Mouse (Mus musculus) ZHBTc4 (cell line): ENCODE measurements around the gene Fkbp10.

Source experiments
- DNase-seq: peaks from one replicate; pipeline ENCODE4 v3.0.0-alpha.2; 2011; ENCODE audit warnings: low read depth, low spot score

Fkbp10 gene

DNA sequence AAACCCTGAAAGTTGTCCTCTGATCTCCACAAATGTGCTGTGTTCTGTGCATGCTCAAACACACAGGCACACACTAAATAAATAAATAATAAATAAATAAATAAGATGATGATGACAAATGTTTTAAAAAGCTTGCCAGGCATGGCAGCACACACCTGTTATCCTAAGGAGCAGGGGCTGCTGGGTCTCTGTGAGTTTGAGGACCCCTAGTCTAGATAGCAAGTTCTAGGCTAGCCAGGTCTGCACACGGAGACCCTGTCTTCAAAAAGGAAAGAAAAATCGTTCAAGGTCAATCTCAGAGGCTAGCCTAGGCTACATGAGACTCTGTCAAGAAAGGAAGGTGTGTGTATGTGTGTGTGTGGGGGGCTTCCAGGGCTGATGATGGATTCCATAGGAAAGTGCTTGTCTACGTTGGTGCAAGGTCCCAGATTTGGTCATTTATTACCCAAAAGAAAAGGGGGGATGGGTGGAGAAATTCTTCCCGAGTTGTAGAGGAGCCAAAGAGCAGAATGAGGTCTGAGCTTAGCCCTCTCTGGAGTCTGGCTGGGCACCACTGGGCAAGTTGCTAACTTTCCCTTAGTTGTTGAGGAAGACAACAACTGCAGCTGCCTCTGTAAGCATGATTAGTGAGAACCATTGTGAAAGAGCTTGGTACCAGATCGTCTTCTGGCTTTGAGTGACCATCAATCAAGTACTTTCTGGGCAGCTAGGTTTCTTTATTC, 21.0 kb upstream of the Fkbp10 start:
- no peak for DNase-seq

DNA sequence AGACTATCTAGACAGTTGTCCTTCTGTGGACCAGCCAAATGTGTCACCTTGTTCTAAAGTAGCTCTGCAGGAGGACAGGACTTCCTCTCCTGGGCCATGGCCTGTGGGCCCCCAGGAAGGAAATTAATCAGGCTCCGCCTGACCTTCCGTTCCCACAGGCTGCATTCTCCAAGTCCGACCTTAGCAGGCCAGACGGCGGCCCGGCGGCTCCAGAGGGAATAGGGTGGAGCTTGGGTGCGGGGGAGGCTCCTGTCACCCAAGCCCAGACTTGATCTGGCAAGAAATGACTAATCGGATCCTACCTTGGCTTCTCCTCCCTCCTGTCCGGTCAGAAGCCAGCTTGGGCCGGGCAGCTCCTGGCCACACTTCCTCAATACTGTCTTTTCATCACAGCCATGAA, 20.3 kb upstream of the Fkbp10 start:
- DNase-seq: peak; percentile 78

DNA sequence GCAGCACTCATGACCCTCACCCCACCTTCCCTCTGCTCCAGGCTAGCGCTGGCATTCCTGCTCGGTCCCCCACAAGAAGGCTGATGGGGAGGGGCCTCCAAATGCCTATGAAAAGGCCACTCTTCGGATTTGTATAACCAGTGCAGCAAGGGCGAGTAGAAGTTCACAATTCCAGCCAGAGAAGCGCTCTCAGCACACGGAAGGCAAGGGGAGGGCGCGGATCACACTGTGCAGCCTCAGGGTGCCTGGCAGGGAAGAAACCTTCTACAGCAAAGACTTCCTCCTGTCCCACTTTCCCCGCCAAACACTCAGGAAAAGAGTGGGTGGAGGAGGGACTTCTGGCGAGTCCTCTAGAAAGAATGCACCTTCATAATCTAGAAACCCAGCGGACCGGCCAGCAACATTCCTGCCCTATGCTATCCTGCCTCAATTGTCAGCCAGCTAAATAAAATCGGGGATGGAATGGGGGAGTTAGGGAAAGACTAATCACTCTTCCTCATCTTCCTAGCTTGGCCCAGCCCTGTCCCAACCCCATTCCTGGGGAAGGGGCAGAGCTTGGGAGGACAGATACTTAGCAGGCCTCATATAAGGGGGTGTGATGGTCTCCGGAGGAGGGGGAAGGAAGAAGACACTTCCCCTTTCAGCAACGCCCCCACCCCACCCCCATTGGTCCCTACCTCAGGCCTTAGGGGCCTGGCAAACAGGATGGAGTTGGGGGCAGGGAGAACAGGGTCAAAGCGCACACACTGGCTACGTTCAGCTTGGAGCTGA, 19.5 kb upstream of the Fkbp10 start:
- DNase-seq: peak; percentile 78

DNA sequence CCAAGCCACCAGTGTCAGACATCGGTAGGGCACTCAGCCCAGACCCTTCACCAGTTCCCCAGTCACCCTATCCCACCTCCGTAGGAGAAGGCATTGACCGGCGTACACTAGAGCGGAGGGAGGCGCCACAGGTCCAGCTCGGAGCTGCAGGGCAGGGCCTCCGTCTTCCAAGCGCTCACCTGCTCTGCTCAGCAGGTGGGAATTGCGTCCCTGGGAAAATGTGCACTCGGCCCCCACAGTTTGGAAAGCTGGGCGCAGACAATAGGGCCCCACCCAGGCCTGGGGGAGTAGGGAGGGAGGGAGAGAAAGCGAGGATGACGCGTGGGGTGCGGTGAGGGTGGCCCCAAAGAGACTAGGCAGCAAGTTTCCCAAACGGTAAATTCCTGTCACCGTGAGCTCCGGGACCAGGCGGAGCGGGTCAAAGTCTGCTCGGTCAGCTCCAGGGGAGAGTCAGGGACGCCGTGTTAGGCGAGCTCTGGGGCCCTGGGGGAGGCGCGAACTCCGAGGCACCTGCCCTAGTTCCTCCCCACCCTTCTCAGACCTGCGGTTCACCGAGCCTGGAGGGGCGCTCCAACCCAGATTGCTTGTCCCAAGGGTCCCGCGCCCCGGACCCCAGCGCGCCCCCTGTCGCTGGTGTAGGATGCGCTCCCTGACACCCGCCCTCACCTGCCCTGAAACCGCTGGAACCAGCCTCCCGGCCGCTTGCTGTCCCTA, 18.5 kb upstream of the Fkbp10 start:
- peak; percentile 58 for DNase-seq

DNA sequence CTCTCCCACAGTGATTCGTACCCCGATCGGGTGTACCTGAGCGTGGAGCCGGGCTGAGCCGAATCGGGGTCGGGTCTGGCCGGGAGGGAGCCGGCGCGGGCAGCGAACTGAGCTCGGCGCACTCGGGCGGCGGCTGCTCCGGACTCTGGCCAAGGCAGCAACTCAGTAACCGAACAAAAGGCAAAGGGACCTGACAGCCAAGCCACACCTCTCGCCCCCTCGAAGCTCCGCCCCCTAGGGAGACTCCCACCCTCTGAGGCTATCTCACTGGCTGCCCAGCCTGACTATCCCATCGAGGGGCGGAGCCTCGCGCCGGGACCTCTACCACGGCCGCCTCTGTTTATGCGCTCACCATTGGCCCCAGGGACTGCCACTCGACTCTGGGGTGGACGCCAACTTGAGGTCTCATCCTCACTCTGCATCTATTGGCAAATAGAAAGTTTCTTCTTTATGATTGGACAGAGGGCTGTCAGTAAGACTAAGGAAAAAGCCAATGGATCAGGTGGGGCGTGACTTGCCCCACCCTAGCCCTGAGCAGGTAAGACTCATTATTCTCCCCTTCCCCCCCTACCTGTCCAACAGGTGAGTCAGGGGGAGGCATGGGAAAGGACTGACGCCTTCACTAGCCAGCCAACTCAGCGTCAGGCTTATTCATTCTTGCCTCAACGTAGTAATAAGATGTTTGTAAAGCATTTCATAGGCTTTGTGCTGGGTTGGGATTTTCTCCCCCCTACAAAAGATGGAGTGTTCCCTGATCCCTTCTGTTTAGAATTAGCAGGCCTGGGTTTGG, 17.7 kb upstream of the Fkbp10 start, which contains the start of gene Jup:
Gene Jup (minus strand): TSS at position 164 of the 790 bp plus-strand sequence.
- peak; percentile 100 for DNase-seq

DNA sequence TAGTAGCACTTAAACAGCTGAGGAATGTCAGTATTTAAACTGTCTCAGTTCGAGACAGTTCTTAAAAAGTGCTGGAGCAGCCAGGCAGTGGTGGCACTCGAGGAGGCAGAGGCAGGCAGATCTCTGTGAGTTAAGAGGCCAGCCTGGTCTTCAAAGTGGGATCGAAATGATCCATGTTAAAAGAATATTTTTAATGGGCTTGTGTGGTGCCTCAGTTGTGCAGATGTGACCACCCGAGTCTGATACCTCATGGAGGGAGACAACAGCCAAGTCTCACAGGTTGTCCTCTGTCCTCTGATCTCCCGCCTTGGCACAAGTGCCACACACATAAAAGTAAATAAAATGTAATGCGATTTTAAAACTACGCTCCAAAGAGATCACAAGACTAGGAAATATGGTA, 17.0 kb upstream of the Fkbp10 start:
- no peak for DNase-seq

DNA sequence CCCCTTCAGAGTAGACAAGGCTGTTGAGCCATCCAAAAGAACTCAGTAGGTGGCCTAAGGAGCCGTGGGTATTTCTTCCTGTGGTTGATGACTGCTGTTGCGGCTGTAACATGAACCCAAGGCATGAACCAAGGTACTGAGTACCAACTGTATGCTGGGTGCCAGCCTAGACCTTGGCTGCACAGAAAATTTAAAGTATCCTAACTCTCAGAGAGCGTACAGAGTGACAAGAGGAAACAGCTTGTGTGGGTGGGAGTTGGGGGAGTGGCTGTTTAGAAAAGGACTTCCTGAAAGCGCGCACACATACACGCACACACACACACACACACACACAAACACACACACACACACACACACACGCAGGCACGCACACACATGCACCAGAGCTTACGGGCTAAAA, 16.2 kb upstream of the Fkbp10 start:
- peak; percentile 37 for DNase-seq

DNA sequence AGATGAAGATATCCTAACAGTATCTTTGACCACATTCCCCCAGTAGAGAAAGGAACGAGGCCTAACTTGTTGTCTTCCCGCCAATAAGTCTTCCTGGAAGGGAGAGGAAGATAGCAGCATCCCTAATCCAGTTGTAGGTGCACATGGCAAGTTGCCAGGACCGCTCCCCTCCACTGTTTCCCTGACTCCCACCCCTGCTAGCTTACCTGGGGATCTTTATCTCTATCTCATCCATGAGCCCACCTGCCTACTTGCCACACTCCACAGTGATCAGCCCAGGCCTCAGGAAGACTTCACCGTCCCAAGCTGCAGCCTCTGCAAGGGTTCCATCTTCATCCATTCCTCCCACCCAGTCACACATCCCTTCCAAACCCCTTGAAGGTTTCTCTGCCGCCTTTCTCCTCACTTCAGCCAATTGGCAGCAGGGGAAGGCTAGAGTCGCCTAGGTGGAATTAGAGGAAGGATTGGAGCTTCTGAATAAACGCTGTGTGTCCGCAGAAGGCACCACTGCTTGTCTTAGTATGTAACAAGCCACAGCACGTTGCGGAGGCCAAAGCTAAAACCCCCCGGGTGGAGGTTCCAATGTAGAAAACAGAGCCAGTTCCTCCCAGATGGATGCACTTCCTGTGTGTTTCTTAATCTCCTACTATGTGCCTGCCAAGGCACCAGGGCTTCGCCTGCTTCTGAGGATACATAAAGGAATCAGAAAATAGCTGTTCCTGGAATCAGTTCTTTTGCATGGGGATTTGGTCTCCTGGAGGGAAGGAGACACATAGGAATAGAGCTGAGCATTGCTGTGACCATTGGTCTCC, 15.6 kb upstream of the Fkbp10 start:
- DNase-seq: no peak

DNA sequence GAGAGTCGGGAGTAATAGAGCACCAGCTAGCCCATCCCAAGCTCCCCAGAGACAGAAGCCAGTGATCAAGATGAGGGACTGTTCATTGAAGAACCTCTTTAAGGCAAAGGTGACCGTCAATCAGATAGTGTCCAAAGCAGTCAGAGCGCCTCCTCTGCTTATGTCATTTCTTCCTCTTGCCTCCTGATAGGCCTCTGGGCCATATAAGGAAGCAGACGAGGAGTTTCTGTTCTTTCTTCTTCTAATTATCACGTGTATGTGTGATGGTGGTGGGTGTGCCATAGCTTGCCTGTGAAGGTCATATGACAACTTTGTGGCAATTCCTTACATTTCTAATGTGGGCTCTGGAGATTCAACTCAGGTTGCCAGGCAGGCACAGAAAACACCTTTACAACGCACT, 14.7 kb upstream of the Fkbp10 start:
- DNase-seq: no peak

DNA sequence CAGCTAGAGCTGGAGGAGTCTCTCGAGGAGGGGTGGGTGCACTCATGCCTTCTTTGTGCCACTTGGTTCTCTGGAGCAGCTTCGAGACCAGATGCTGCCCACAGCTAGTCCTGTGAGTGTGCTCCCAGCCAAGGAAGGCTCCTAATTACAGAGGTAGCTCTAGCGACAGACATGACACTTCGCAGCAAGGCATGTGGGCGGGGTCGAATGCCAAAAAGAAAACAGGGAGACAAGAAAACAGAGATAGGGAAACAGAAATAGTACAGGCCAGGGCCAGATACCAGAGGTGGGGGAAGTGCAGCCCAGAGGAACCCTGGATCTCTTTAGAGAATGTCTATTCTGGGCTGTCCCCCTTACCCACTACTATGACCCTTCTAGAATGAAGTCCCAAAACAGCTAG, 13.3 kb upstream of the Fkbp10 start:
- no peak for DNase-seq

DNA sequence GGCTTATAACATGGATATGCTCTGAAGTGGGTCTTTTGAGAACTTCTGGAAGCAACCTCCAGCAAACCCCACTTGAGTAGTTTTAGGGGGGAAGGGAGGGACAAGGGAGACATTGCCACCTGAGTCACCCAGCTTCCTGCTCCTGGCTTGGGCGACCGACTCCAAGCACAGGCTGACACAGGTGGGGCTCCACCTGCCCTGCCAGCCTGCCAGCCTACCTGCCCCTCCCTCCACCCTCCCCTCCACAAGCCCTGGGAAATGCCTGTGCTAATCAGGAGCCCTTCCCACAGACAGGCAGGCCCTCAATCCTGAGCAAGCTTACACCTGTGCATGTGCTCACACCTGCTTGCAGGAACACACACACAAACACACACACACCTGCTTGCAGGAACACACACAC, 12.8 kb upstream of the Fkbp10 start:
- no peak for DNase-seq

DNA sequence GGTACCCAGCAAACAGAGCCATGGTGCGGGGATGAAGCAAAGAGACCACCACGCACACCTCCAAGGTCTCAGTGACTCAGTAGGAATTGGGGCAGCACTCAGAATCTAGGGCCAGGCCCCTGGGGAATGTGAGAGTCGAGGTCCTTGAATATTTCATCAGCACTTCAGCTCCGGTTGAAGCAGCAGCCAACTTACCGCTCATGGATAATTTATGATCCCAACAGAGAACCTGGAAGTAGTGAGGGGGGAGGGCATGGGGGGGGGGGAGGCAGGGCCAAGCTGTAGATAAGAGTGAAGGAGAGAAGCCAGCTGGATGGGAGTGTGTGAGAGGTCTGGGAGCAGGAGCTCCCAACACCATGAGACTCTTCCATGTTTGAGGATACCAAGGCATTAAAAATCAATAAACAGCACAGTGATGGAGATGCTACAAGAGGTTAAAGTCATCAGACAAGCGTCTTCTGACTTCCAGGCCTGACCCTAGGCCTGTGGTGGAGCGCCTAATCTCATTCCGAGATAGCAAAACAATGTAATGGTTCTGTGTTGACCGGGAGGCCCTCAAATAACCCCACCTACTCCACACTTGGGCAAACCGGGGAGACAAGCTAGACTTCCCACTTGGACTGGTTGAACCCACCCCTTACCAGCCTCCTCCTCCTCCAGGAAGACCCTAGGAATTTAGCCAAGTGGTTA, 11.9 kb upstream of the Fkbp10 start:
- DNase-seq: no peak

DNA sequence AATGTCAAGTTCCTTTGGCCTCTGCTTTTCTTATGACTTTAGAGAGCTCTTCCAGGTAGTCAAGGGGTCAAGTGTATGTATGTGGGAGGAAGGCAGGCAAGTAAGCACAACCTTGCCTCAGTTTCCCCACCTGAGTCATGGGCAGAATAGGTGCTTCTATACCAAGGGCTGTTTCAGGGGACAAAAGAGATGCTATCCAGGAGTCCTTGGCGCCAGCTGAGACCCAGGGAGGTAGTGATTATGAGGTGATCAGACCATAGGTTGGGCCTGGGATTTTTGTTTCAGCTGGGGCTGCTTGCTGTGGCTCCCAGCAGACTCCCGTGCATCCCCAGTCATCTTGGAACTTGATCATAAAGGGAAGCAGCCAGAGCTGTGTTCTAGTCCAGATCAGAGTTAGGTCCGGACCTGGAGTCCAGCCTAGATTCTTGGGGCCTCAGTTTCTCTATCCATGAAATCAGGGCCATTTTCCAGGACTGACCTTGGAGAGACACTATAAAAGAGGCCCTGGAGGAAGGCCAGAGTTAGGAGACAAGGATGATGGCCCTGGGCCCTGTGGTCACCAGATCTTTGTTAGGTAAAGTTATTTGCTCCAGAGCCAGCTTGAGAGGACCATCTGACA, 10.9 kb upstream of the Fkbp10 start:
- no peak for DNase-seq

DNA sequence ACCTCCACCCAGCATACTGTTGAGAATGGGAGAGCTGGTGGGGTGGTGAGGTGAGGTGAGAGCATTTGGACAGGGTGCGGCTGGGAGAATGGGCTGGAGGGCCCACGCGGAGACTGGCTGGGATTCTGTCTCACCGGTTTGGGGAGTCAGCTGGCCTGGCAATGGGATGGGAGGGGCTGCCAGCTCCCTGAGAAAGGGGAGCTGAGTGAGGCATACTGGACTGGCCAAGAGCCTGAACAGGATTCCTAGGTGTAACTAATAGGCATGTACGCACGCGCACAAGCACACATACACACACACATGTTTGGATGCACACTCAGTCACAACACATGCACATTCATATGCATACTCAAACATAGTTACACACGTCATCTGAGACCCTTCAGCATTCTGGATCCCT, 9.2 kb upstream of the Fkbp10 start:
- no peak for DNase-seq

DNA sequence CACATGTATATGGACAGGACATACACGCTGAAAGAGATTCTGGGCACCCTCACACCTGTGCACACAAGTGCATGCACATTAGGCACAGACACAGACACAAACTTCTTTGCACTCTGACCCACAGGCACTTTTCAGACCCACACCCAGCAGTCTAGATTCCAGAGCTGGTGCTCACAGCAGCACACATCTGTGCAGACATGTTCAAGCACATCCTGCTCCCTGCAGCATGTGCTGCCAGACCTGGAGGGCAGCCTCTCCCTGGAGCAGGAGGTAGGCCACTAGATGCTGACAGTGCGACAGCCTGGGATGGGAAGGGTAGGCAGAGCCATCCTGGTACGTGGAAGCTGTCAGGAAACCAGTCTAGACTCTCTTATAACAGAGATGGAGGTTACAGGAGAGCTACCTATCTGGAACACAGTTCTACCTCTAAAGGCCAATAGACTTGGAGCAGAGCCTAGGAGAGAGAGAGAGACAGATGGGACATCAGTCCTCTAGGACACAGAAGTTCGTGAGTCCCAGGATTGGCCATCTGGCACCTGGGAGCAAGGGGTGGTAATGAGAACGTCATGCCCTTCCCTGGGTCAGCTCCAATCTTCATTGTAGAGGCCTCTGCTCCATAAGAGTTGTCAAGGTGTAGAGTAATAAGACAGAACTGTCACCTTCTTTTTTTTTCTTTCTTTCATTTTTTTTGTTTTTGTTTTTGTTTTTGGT, 8.3 kb upstream of the Fkbp10 start:
- no peak for DNase-seq

DNA sequence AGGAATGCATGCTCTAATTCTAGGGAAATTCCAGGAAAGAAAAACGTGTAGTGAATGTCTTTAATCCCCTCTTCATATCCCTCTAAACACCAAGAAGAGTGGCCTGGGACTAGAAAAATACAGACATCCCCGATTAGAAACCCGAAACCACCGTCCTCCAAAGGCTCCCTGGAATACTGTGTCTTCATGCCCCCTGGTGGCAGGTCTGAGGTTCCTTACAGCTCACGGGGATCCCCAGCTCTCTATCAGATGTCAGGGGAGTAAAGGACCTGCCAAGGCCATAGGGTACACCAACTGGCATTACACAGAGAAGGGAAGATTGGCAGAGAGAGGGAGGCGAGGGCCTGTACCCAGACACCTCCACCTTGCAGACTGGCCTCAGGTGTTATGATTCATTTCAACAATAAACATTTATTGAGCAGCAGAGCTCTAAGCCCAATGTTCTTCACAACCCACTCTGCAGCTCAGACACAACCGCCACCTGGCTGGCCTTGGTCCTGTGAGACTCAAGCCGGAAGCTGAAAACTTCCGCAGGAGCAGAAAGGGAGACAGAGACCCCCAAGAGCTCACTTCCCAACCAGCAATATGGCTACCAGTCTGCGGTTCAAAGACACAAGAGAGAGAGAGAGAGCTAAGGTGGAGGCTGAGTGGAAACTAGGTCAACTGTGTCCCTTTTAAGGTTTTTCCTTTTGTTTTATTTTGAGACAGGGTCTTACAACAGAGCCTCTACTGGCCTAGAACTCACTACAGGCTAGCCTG, 7.2 kb upstream of the Fkbp10 start:
- peak; percentile 79 for DNase-seq

DNA sequence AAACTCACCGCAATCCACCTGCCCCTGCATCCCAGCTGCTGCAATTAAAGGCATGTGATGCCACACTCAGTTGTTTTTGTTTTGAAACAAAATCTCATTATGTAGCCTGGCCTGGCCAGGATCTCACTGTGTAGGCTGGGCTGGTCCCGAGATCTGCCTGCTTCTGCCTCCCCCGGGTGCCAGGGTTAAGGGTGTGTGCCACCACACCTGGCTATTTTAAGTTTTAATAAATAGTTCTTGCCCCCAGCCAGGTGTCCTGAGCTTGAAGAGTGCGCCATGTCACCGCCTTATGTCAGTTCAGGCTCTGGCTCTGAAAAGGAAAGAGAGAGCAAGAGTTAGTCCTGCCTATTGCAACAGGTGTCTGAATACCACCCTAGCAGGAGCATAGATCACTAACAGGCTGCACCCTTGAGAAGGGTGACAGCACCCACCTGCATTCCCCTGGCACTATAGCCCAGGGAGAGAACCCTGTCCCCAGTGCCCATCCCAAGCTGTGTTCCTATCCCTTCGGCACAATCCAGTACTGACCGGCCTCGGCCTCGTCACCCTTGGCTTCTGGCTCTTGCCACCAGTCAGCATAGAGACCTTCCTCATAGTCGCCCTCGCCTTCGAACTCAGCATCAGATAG, 6.5 kb upstream of the Fkbp10 start:
- no peak for DNase-seq

DNA sequence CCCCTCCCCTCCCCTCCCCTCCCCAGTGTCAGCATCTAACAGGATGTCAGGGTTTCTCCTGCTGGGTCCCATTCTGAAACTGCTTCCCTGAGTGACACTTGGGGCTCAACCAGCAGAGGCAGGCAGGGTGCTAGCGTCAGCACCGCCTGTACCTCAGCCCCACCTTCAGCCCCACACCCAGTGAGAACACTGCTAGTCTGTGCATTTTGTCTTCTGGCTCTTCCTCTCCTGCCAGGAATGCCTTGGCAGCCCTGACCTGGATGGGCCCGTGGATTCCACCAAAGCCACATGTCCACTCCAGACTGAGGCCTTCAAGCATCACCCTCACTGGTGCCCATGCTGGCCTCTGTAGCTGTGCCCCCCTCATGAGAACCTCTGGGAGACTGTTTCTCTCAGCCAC, 5.8 kb upstream of the Fkbp10 start:
- DNase-seq: no peak
